Mouse (Mus musculus) gastrocnemius, postnatal 14 days (tissue): ENCODE data around the gene Rpl41. TPM values are rescaled to one million over a fixed set of nuclear protein-coding genes. Genes with fewer than 3 reads are reported as not detected.

Experiments used
- DNase-seq: peaks from one replicate; pipeline ENCODE4 v3.0.0; 2021; ENCODE audit warnings: mixed read lengths
- intact Hi-C: fragments of 180-260 bp; cut with DNase I; formaldehyde crosslinking; loops from one replicate; pipeline ENCODE4 v1.15.1; 2025; ENCODE audit warnings: low total_unique reads
- long read RNA-seq, 2 experiments: library from polyadenylated mRNA; stranded (forward); transcript quantifications; one replicate each; pipeline ENCODE4 v2.0.0; 2021
- total RNA-seq, 2 experiments: library from RNA; stranded (reverse); gene quantifications; 2 replicates each; pipeline ENCODE4 v1.2.3; 2021

Gene Rpl41
- 1,000 to 10,000 TPM; 1,413 to 1,625 TPM for total RNA-seq
- long read RNA-seq, experiment 1, transcript Rpl41-206 (3 exons, 544 nt) = minor isoform, 28 of 644 reads
- long read RNA-seq, experiment 1, transcript Rpl41-203 (4 exons, 437 nt) = minor isoform, 18 of 644 reads
- long read RNA-seq, experiment 1, transcript Rpl41-201 (4 exons, 582 nt) = major isoform, 583 of 644 reads
- long read RNA-seq, experiment 1, partial matches to known transcripts = 12 of 644 reads
- long read RNA-seq, experiment 1, other reads (novel, unspliced or antisense) = 1 of 644 reads
- long read RNA-seq, experiment 2, transcript Rpl41-201 (4 exons, 582 nt) = major isoform, 692 of 760 reads
- long read RNA-seq, experiment 2, transcript Rpl41-206 (3 exons, 544 nt) = minor isoform, 34 of 760 reads
- long read RNA-seq, experiment 2, transcript Rpl41-203 (4 exons, 437 nt) = minor isoform, 24 of 760 reads
- long read RNA-seq, experiment 2, partial matches to known transcripts = 8 of 760 reads
- long read RNA-seq, experiment 2, other reads (novel, unspliced or antisense) = 2 of 760 reads

- intact Hi-C loops = no loop called here
- DNase-seq = peak; percentile 93
These were observed at the start of gene Rpl41 for GRCm38 (mm10) chr10:128548947-128549681. TSS of gene Rpl41 (minus strand) at chr10:128549305.

GRCm38 (mm10) chr10:128598476-128598875 is 49.4 kb upstream of the Rpl41 start:
- DNase-seq = no peak
- intact Hi-C loops = no loop called here

- DNase-seq = no peak
- intact Hi-C loops = no loop called here
These were observed 43.7 kb upstream of the Rpl41 start for GRCm38 (mm10) chr10:128592797-128593196.

- intact Hi-C loops = no loop called here
- no peak for DNase-seq
These were observed 42.3 kb upstream of the Rpl41 start for GRCm38 (mm10) chr10:128591436-128591835.

GRCm38 (mm10) chr10:128590193-128590690 is 41.1 kb upstream of the Rpl41 start:
- DNase-seq = peak; percentile 48
- intact Hi-C loops = no loop called here

- intact Hi-C loops = no loop called here
- DNase-seq = peak; percentile 54
These were observed 40.5 kb upstream of the Rpl41 start, which contains the start of gene Erbb3 for GRCm38 (mm10) chr10:128589464-128590192. TSS of gene Erbb3 (minus strand) at chr10:128589652.

- intact Hi-C loops = no loop called here
- no peak for DNase-seq
These were observed 39.8 kb upstream of the Rpl41 start for GRCm38 (mm10) chr10:128588775-128589463.

- intact Hi-C loops = no loop called here
- no peak for DNase-seq
These were observed 39.0 kb upstream of the Rpl41 start for GRCm38 (mm10) chr10:128588136-128588535.

GRCm38 (mm10) chr10:128587697-128588096 is 38.6 kb upstream of the Rpl41 start:
- intact Hi-C loops = no loop called here

GRCm38 (mm10) chr10:128587120-128587519 is 38.0 kb upstream of the Rpl41 start:
- intact Hi-C loops = no loop called here
- DNase-seq = no peak

More at GRCm38 (mm10) chr10:128587697-128588096, 38.6 kb upstream of the Rpl41 start:
- DNase-seq = no peak

- intact Hi-C loops = no loop called here
- no peak for DNase-seq
These were observed 37.4 kb upstream of the Rpl41 start for GRCm38 (mm10) chr10:128586546-128586945.

- no peak for DNase-seq
- intact Hi-C loops = no loop called here
These were observed 35.3 kb upstream of the Rpl41 start for GRCm38 (mm10) chr10:128584386-128584785.

GRCm38 (mm10) chr10:128583644-128584043 is 34.5 kb upstream of the Rpl41 start:
- intact Hi-C loops = no loop called here
- DNase-seq = peak; percentile 67

- intact Hi-C loops = no loop called here
- DNase-seq = no peak
These were observed 30.6 kb upstream of the Rpl41 start for GRCm38 (mm10) chr10:128579731-128580130.

- intact Hi-C loops = no loop called here
- DNase-seq = no peak
These were observed 30.2 kb upstream of the Rpl41 start for GRCm38 (mm10) chr10:128579298-128579697.

GRCm38 (mm10) chr10:128578330-128578729 is 29.2 kb upstream of the Rpl41 start:
- no peak for DNase-seq
- intact Hi-C loops = no loop called here

GRCm38 (mm10) chr10:128575063-128575462 is 26.0 kb upstream of the Rpl41 start:
- intact Hi-C loops = no loop called here
- DNase-seq = no peak

GRCm38 (mm10) chr10:128565788-128566531 is 16.9 kb upstream of the Rpl41 start, which contains the start of gene Pa2g4:
TSS of gene Pa2g4 (minus strand) at chr10:128565987.
- intact Hi-C loops = loop anchor here (10.0 kb wide), 1 partner anchor 109 kb away; the partner anchor contains the start of gene Suox
- DNase-seq = peak; percentile 99
